Mouse (Mus musculus): ENCODE measurements around the gene Gpr84.

DNA sequence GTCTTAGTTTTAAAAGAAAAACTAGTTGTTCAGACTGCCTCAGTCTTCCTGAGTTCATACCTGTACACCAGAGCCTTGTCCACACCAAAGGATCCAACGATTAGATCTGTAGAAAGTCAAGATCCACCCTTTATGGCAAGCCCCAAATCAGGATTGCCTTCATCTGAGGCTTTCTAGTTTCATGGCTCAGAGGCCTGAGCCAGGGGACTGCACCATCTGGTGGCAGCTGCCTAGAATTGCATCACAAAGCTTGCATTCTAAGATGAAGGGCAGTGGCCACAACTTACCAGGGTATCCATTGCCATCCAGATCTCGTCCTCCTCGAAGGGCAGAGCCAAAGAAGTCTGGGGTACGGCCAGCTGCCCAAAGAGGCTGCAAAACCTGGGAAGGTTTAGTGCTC, 42.4 kb upstream of the Gpr84 start:
- TF ChIP-seq POLR2A (IDR thresholded peaks at IDR 0.05; ENCODE audit: borderline replicate concordance, insufficient read depth, low read length) (no peak), CTCF (IDR thresholded peaks at IDR 0.05; ENCODE audit: borderline replicate concordance, insufficient read depth, low read depth, low read length) (peak; percentile 86)

Measured in cerebellum, adult 2 months (tissue).